ENCODE assay signal across 19 mouse cellular contexts in genomic region chr1:59394072-59394471, GRCm38 (mm10).
DNase-seq lines count a peak whose midpoint lies in the region; ATAC-seq and TF ChIP-seq lines count a peak whose summit lies in the region.
"Had no signal": no experiment of that assay in that cellular context is flagged by ENCODE, and none has a peak within 500 bp of the region (broad histone marks: within the 10 kb centered on the region; RNA-seq: fewer than 3 reads in every experiment).

No protein-coding gene starts in this region.

- no peak for DNase-seq in hindbrain, embryonic 10.5 days (ENCODE audit: low spot score)
- DNase-seq in hindbrain, embryonic 14.5 days (ENCODE audit: low spot score): no peak
- peak; percentile 46 for DNase-seq in retina, postnatal 1 day
- DNase-seq in retina, embryonic 14.5 days (ENCODE audit: low spot score): no peak
- no peak for DNase-seq in c-Kit-positive CD71-positive TER-119-positive erythroid progenitor cells, embryonic 14.5 days (ENCODE audit: low spot score)
- no peak for DNase-seq in left cerebral cortex, postnatal 14 days (ENCODE audit: low spot score in 2 of 2)
- no peak for DNase-seq in urinary bladder, postnatal 10 days (ENCODE audit: low spot score)
- DNase-seq: adrenal gland, postnatal 14 days; cerebellum, postnatal 25 days; gastrocnemius, postnatal 14 days; heart, postnatal 36 days; layer of hippocampus, adult 9-11 months; lung, postnatal 36 days; right cerebral cortex, postnatal 25 days; thymus, postnatal 36 days had no signal

- no peak overlapping the region for H3K4me2 ChIP-seq in hindbrain, embryonic 14.5 days (replicated peaks)
- H3K4me2 ChIP-seq in intestine, postnatal 0 days (replicated peaks; ENCODE audit: low read depth): no peak overlapping the region
- H3K4me2 ChIP-seq: embryonic facial prominence, embryonic 12.5 days; liver, embryonic 15.5 days had no signal

- intact Hi-C loops in left cerebral cortex, postnatal 14 days (cut with DNase I): no loop called here

- H3K4me1 ChIP-seq in hindbrain, embryonic 10.5 days (replicated peaks): peaks cover 50% of the 10 kb centered on the region
- 0 out of 2 replicates have a peak, but pooled peaks cover 6% of the 10 kb centered on the region for H3K4me1 ChIP-seq in hindbrain, embryonic 14.5 days (replicated peaks; ENCODE audit: control insufficient read depth, insufficient read depth, low read length)
- 0 out of 2 replicates have a peak, but pooled peaks cover 5% of the 10 kb centered on the region for H3K4me1 ChIP-seq in intestine, postnatal 0 days (replicated peaks; ENCODE audit: control insufficient read depth, insufficient read depth, low read length)

- H3K4me3 ChIP-seq in hindbrain, embryonic 10.5 days: no peak overlapping the region
- no peak overlapping the region for H3K4me3 ChIP-seq in hindbrain, embryonic 14.5 days (replicated peaks; ENCODE audit: low read length)
- H3K4me3 ChIP-seq in intestine, postnatal 0 days (ENCODE audit: low read depth, low read length): no peak overlapping the region
- H3K4me3 ChIP-seq: embryonic facial prominence, embryonic 12.5 days; heart, embryonic 10.5 days; liver, embryonic 15.5 days had no signal

- 83% methylated on average over 4 of the region's 4 CpGs for WGBS in hindbrain, embryonic 10.5 days
- 74% methylated on average over 4 of the region's 4 CpGs for WGBS in hindbrain, embryonic 14.5 days
- 58% methylated on average over 4 of the region's 4 CpGs for WGBS in intestine, postnatal 0 days

- TF ChIP-seq CTCF in intestine, postnatal 0 days (IDR thresholded peaks at IDR 0.05; ENCODE audit: low read depth): no peak

- no peak overlapping the region for H3K9ac ChIP-seq in hindbrain, embryonic 14.5 days
- H3K9ac ChIP-seq in intestine, postnatal 0 days (ENCODE audit: low read depth, low read length): no peak overlapping the region
- H3K9ac ChIP-seq: embryonic facial prominence, embryonic 12.5 days; liver, embryonic 15.5 days had no signal

- no peak for ATAC-seq in hindbrain, embryonic 14.5 days (ENCODE audit: low FRiP score)
- peak; percentile 69 for ATAC-seq in intestine, postnatal 0 days

- no peaks in the 10 kb centered on the region for H3K27me3 ChIP-seq in hindbrain, embryonic 10.5 days (ENCODE audit: insufficient read depth, poor library complexity, severe bottlenecking)
- H3K27me3 ChIP-seq in hindbrain, embryonic 14.5 days (ENCODE audit: control insufficient read depth, insufficient read depth, low read length): no peaks in the 10 kb centered on the region
- no peaks in the 10 kb centered on the region for H3K27me3 ChIP-seq in intestine, postnatal 0 days (replicated peaks; ENCODE audit: control insufficient read depth, insufficient read depth, low read length)
- H3K27me3 ChIP-seq: embryonic facial prominence, embryonic 12.5 days; liver, embryonic 15.5 days had no signal

- peak overlapping the region; percentile 84 for H3K27ac ChIP-seq in hindbrain, embryonic 10.5 days
- no peak overlapping the region for H3K27ac ChIP-seq in hindbrain, embryonic 14.5 days
- H3K27ac ChIP-seq in intestine, postnatal 0 days (ENCODE audit: low read depth, low read length): no peak overlapping the region
- H3K27ac ChIP-seq: liver, embryonic 15.5 days had no signal

- no peaks in the 10 kb centered on the region for H3K9me3 ChIP-seq in hindbrain, embryonic 10.5 days
- no peaks in the 10 kb centered on the region for H3K9me3 ChIP-seq in hindbrain, embryonic 14.5 days (ENCODE audit: control insufficient read depth, low read length)
- H3K9me3 ChIP-seq in intestine, postnatal 0 days (ENCODE audit: control insufficient read depth): no peaks in the 10 kb centered on the region
- H3K9me3 ChIP-seq: embryonic facial prominence, embryonic 12.5 days; heart, embryonic 10.5 days; liver, embryonic 15.5 days had no signal

- H3K36me3 ChIP-seq in hindbrain, embryonic 10.5 days: no peaks in the 10 kb centered on the region
- no peaks in the 10 kb centered on the region for H3K36me3 ChIP-seq in hindbrain, embryonic 14.5 days (replicated peaks; ENCODE audit: control insufficient read depth, insufficient read depth)
- H3K36me3 ChIP-seq in intestine, postnatal 0 days (ENCODE audit: control insufficient read depth, insufficient read depth): no peaks in the 10 kb centered on the region
- H3K36me3 ChIP-seq: embryonic facial prominence, embryonic 12.5 days; heart, embryonic 10.5 days; liver, embryonic 15.5 days had no signal
